Mouse (Mus musculus) heart, embryonic 12.5 days (tissue): ENCODE results near the gene Lhx6. TPM values are rescaled to one million over a fixed set of nuclear protein-coding genes. Genes with fewer than 3 reads are reported as not detected.
A peak's percentile ranks its signal among the peaks of the same experiment; 100 is the strongest.

Experiments
- ATAC-seq: fragments of 200-750 bp; cut with Nextera tagmentation; 2 replicates; pipeline ENCODE4 v1.8.0; 2017; ENCODE audit warnings: moderate TSS enrichment, moderate library complexity; ENCODE audit not compliant: insufficient number of reproducible peaks, low FRiP score
- H3K27ac ChIP-seq: fragments of 300-500 bp; sonication (generic); 2 replicates; pipeline ENCODE4 v1.5.1; 2016; ENCODE audit warnings: mild to moderate bottlenecking, moderate library complexity; ENCODE audit not compliant: poor library complexity, severe bottlenecking
- H3K27me3 ChIP-seq: fragments of 300-500 bp; sonication (generic); replicated peaks from 2 replicates; pipeline ENCODE4 v1.6.1; 2016; ENCODE audit warnings: mild to moderate bottlenecking, moderate library complexity
- H3K36me3 ChIP-seq: fragments of 300-500 bp; sonication (generic); 2 replicates; pipeline ENCODE4 v1.6.1; 2016; ENCODE audit warnings: mild to moderate bottlenecking, moderate library complexity
- H3K4me1 ChIP-seq: fragments of 300-500 bp; sonication (generic); replicated peaks from 2 replicates; pipeline ENCODE4 v1.6.1; 2016; ENCODE audit warnings: mild to moderate bottlenecking
- H3K4me2 ChIP-seq: fragments of 300-500 bp; sonication (generic); 2 replicates; pipeline ENCODE4 v1.6.1; 2016; ENCODE audit warnings: mild to moderate bottlenecking, moderate library complexity
- H3K4me3 ChIP-seq: fragments of 300-500 bp; sonication (generic); 2 replicates; pipeline ENCODE4 v1.5.1; 2016; ENCODE audit warnings: mild to moderate bottlenecking
- H3K9ac ChIP-seq: fragments of 300-500 bp; sonication (generic); 2 replicates; pipeline ENCODE4 v1.6.1; 2016; ENCODE audit warnings: mild to moderate bottlenecking, moderate library complexity
- H3K9me3 ChIP-seq: fragments of 300-500 bp; sonication (generic); replicated peaks from 2 replicates; pipeline ENCODE4 v1.6.1; 2016; ENCODE audit warnings: mild to moderate bottlenecking, moderate library complexity
- WGBS: fragments of 180-500 bp; shearing (Covaris S2); methylation state at CpG from one replicate; pipeline ENCODE4 v1.1.7; 2016; 5-methylcytosine and 5-hydroxymethylcytosine counted together
- polyA plus RNA-seq: library from polyadenylated mRNA; unstranded; fragments of >200 nt; fragmentation: Nextera tagmentation; extraction: Ambion mirVana; gene quantifications from 2 replicates; pipeline ENCODE4 v1.2.1, GENCODE M21; 2016

The Lhx6 gene
- polyA plus RNA-seq, 1 experiment from 2014 or later: 0.55 TPM

GRCm38 (mm10) chr2:36071660-36072305, 33.4 kb downstream of the Lhx6 start:
- Histone ChIP-seq H3K9me3 (no peaks in the 10 kb centered on the region), H3K4me3 (no peak overlapping the region), H3K27me3 (peaks cover 24% of the 10 kb centered on the region; the same call in 1 of the 2 replicates), H3K27ac (no peak overlapping the region), H3K4me2 (no peak overlapping the region), H3K9ac (no peak overlapping the region), H3K4me1 (no peaks in the 10 kb centered on the region), H3K36me3 (no peaks in the 10 kb centered on the region)
- no peak for ATAC-seq
- 76% methylated on average over 8 of the region's 8 CpGs for WGBS

GRCm38 (mm10) chr2:36067132-36067531, 38.1 kb downstream of the Lhx6 start:
- no peak overlapping the region for H3K4me2 ChIP-seq
- no peaks in the 10 kb centered on the region for H3K36me3 ChIP-seq
- H3K27ac ChIP-seq: no peak overlapping the region
- H3K4me3 ChIP-seq: no peak overlapping the region
- 54% methylated on average over 9 of the region's 9 CpGs for WGBS
- H3K27me3 ChIP-seq: peaks cover 21% of the 10 kb centered on the region; the same call in 1 of the 2 replicates
- H3K9me3 ChIP-seq: no peaks in the 10 kb centered on the region
- no peak for ATAC-seq
- H3K9ac ChIP-seq: no peak overlapping the region
- no peaks in the 10 kb centered on the region for H3K4me1 ChIP-seq

- 57% methylated on average over 5 of the region's 5 CpGs for WGBS
- Histone ChIP-seq H3K27ac (no peak overlapping the region), H3K4me2 (no peak overlapping the region), H3K4me1 (no peaks in the 10 kb centered on the region), H3K9ac (no peak overlapping the region), H3K27me3 (peaks cover 11% of the 10 kb centered on the region; the same call in 1 of the 2 replicates), H3K36me3 (no peaks in the 10 kb centered on the region), H3K4me3 (no peak overlapping the region), H3K9me3 (no peaks in the 10 kb centered on the region)
- no peak for ATAC-seq
These were observed 43.8 kb downstream of the Lhx6 start for GRCm38 (mm10) chr2:36061409-36061808.

- Histone ChIP-seq H3K9ac (no peak overlapping the region), H3K4me2 (no peak overlapping the region), H3K9me3 (no peaks in the 10 kb centered on the region), H3K4me3 (no peak overlapping the region), H3K27me3 (peaks cover 13% of the 10 kb centered on the region), H3K4me1 (no peaks in the 10 kb centered on the region), H3K36me3 (no peaks in the 10 kb centered on the region), H3K27ac (no peak overlapping the region)
- ATAC-seq: no peak
- 42% methylated on average over 3 of the region's 3 CpGs for WGBS
These were observed 49.0 kb downstream of the Lhx6 start for GRCm38 (mm10) chr2:36056248-36056647.

GRCm38 (mm10) chr2:36053249-36053648, 52.0 kb downstream of the Lhx6 start:
- Histone ChIP-seq H3K9ac (no peak overlapping the region), H3K36me3 (no peaks in the 10 kb centered on the region), H3K9me3 (no peaks in the 10 kb centered on the region), H3K4me1 (peaks cover 5% of the 10 kb centered on the region), H3K27ac (no peak overlapping the region), H3K4me3 (no peak overlapping the region), H3K4me2 (no peak overlapping the region), H3K27me3 (peaks cover 10% of the 10 kb centered on the region)
- ATAC-seq: no peak
- WGBS: 51% methylated on average over 3 of the region's 3 CpGs

- Histone ChIP-seq H3K36me3 (peaks cover 12% of the 10 kb centered on the region; the same call in 1 of the 2 replicates), H3K4me2 (peak overlapping the region; percentile 75), H3K4me3 (peak overlapping the region; percentile 89), H3K27ac (no peak overlapping the region), H3K27me3 (no peaks in the 10 kb centered on the region), H3K4me1 (peaks cover 17% of the 10 kb centered on the region), H3K9me3 (no peaks in the 10 kb centered on the region), H3K9ac (no peak overlapping the region)
- ATAC-seq: 0 out of 2 replicates have a peak, but pooled peaks have one; percentile 6
- WGBS: 46% methylated on average over 10 of the region's 10 CpGs
These were observed 55.6 kb downstream of the Lhx6 start for GRCm38 (mm10) chr2:36049567-36049954.

- ATAC-seq: peak; percentile 96
- Histone ChIP-seq H3K36me3 (peaks cover 18% of the 10 kb centered on the region), H3K4me2 (peak within 1 kb of the TSS; percentile 75), H3K27me3 (no peaks in the 10 kb centered on the region), H3K4me3 (peak within 1 kb of the TSS; percentile 89), H3K4me1 (peaks cover 17% of the 10 kb centered on the region), H3K27ac (peak within 1 kb of the TSS; percentile 67), H3K9me3 (no peaks in the 10 kb centered on the region), H3K9ac (peak within 1 kb of the TSS; percentile 89)
- WGBS: under 1% methylated on average over 44 of the region's 44 CpGs
These were observed 56.3 kb downstream of the Lhx6 start, which contains the start of the genes Ndufa8 and Morn5 for GRCm38 (mm10) chr2:36048748-36049566. Gene Ndufa8, minus strand, starts transcription at chr2:36049406. Gene Morn5, plus strand, starts transcription at chr2:36049458.

GRCm38 (mm10) chr2:36048164-36048563, 57.0 kb downstream of the Lhx6 start:
- no peaks in the 10 kb centered on the region for H3K27me3 ChIP-seq
- H3K4me1 ChIP-seq: peaks cover 17% of the 10 kb centered on the region
- H3K4me3 ChIP-seq: peak overlapping the region; percentile 89
- peaks cover 26% of the 10 kb centered on the region for H3K36me3 ChIP-seq
- peak overlapping the region; percentile 89 for H3K9ac ChIP-seq
- no peaks in the 10 kb centered on the region for H3K9me3 ChIP-seq
- WGBS: 46% methylated on average over 8 of the region's 8 CpGs
- ATAC-seq: no peak
- peak overlapping the region; percentile 75 for H3K4me2 ChIP-seq
- H3K27ac ChIP-seq: peak overlapping the region; percentile 67

GRCm38 (mm10) chr2:36040872-36041271, 64.3 kb downstream of the Lhx6 start:
- Histone ChIP-seq H3K4me1 (peaks cover 27% of the 10 kb centered on the region), H3K4me3 (no peak overlapping the region), H3K9me3 (no peaks in the 10 kb centered on the region), H3K27me3 (no peaks in the 10 kb centered on the region), H3K36me3 (peaks cover 60% of the 10 kb centered on the region), H3K4me2 (no peak overlapping the region), H3K27ac (no peak overlapping the region), H3K9ac (peak overlapping the region; percentile 39; the same call in 1 of the 2 replicates)
- WGBS: 53% methylated on average over 1 of the region's 1 CpGs
- no peak for ATAC-seq

- no peak overlapping the region for H3K4me2 ChIP-seq
- H3K9me3 ChIP-seq: no peaks in the 10 kb centered on the region
- no peak for ATAC-seq
- H3K4me1 ChIP-seq: peaks cover 27% of the 10 kb centered on the region
- H3K27ac ChIP-seq: no peak overlapping the region
- WGBS: 63% methylated on average over 7 of the region's 7 CpGs
- no peaks in the 10 kb centered on the region for H3K27me3 ChIP-seq
- no peak overlapping the region for H3K4me3 ChIP-seq
- H3K36me3 ChIP-seq: peaks cover 64% of the 10 kb centered on the region
- H3K9ac ChIP-seq: no peak overlapping the region
These were observed 65.8 kb downstream of the Lhx6 start for GRCm38 (mm10) chr2:36039297-36039985.
